33 mouse cellular contexts compared by ENCODE assay signal in genomic region chr12:40669460-40669859, GRCm38 (mm10).
"Had no signal": no experiment of that assay in that cellular context is flagged by ENCODE, and none has a peak within 500 bp of the region (broad histone marks: within the 10 kb centered on the region; RNA-seq: fewer than 3 reads in every experiment).

No protein-coding gene starts in this region.

- H3K36me3 ChIP-seq: limb, embryonic 10.5 days; limb, embryonic 13.5 days; limb, embryonic 15.5 days; liver, embryonic 12.5 days; liver, embryonic 13.5 days; liver, embryonic 15.5 days; midbrain, embryonic 15.5 days had no signal

- H3K4me1 ChIP-seq: limb, embryonic 10.5 days; limb, embryonic 12.5 days; limb, embryonic 13.5 days; limb, embryonic 15.5 days; liver, embryonic 12.5 days; liver, embryonic 13.5 days; liver, embryonic 15.5 days; lung, embryonic 15.5 days; megakaryocyte, embryonic 14.5 days; midbrain, embryonic 10.5 days; midbrain, embryonic 12.5 days; midbrain, embryonic 13.5 days; midbrain, embryonic 15.5 days; neural tube, embryonic 12.5 days; neural tube, embryonic 13.5 days had no signal

- H3K9me3 ChIP-seq: limb, embryonic 10.5 days; limb, embryonic 12.5 days; limb, embryonic 13.5 days; limb, embryonic 15.5 days; liver, embryonic 12.5 days; liver, embryonic 13.5 days; liver, embryonic 15.5 days; lung, embryonic 15.5 days; megakaryocyte, embryonic 14.5 days; midbrain, embryonic 10.5 days; midbrain, embryonic 12.5 days; midbrain, embryonic 13.5 days; midbrain, embryonic 15.5 days; neural tube, embryonic 12.5 days; neural tube, embryonic 13.5 days had no signal

- H3K27ac ChIP-seq: limb, embryonic 10.5 days; limb, embryonic 12.5 days; limb, embryonic 13.5 days; limb, embryonic 15.5 days; liver, embryonic 12.5 days; liver, embryonic 13.5 days; liver, embryonic 14.5 days; liver, embryonic 15.5 days; lung, embryonic 15.5 days; macrophage; midbrain, embryonic 10.5 days; midbrain, embryonic 12.5 days; midbrain, embryonic 13.5 days; midbrain, embryonic 15.5 days; neural tube, embryonic 12.5 days; neural tube, embryonic 13.5 days had no signal

- ATAC-seq: liver, embryonic 12.5 days; liver, postnatal 0 days; lung, postnatal 0 days; midbrain, embryonic 13.5 days; midbrain, embryonic 15.5 days; midbrain, embryonic 16.5 days had no signal

- H3K4me3 ChIP-seq: limb, embryonic 10.5 days; limb, embryonic 12.5 days; limb, embryonic 13.5 days; limb, embryonic 15.5 days; liver, embryonic 12.5 days; liver, embryonic 13.5 days; liver, embryonic 15.5 days; lung, embryonic 15.5 days; megakaryocyte, embryonic 14.5 days; midbrain, embryonic 10.5 days; midbrain, embryonic 12.5 days; midbrain, embryonic 13.5 days; midbrain, embryonic 15.5 days; myocyte; neural tube, embryonic 12.5 days; neural tube, embryonic 13.5 days had no signal

- H3K9ac ChIP-seq: limb, embryonic 12.5 days; limb, embryonic 13.5 days; limb, embryonic 15.5 days; liver, embryonic 12.5 days; liver, embryonic 13.5 days; liver, embryonic 14.5 days; liver, embryonic 15.5 days; liver, postnatal 0 days; lung, embryonic 14.5 days; lung, embryonic 15.5 days; midbrain, embryonic 12.5 days; midbrain, embryonic 13.5 days; midbrain, embryonic 15.5 days; neural tube, embryonic 12.5 days; neural tube, embryonic 13.5 days had no signal

- H3K4me2 ChIP-seq: limb, embryonic 12.5 days; limb, embryonic 13.5 days; limb, embryonic 15.5 days; liver, embryonic 11.5 days; liver, embryonic 12.5 days; liver, embryonic 13.5 days; liver, embryonic 15.5 days; lung, embryonic 14.5 days; lung, embryonic 15.5 days; midbrain, embryonic 11.5 days; midbrain, embryonic 12.5 days; midbrain, embryonic 13.5 days; midbrain, embryonic 15.5 days; neural tube, embryonic 12.5 days; neural tube, embryonic 13.5 days had no signal

- H3K27me3 ChIP-seq: limb, embryonic 12.5 days; limb, embryonic 13.5 days; limb, embryonic 15.5 days; liver, embryonic 12.5 days; liver, embryonic 13.5 days; liver, embryonic 15.5 days; lung, embryonic 15.5 days; megakaryocyte, embryonic 14.5 days; midbrain, embryonic 12.5 days; midbrain, embryonic 13.5 days; midbrain, embryonic 15.5 days; neural tube, embryonic 12.5 days; neural tube, embryonic 13.5 days had no signal

- DNase-seq: left cerebral cortex, postnatal 4 days; liver; liver, embryonic 13.5 days; liver, postnatal 0 days; lung, adult 18-20 months; lung, adult 2 months; lung, embryonic 14.5 days; lung, postnatal 10 days; lung, postnatal 14 days; lung, postnatal 36 days; lung, postnatal 4 days; midbrain, embryonic 14.5 days had no signal
